Mouse (Mus musculus) cerebellum, postnatal 10 days (tissue): ENCODE results near the gene Olfr460.
A peak's percentile ranks its signal among the peaks of the same experiment; 100 is the strongest.

Experiments used
- DNase-seq, 2 experiments: peaks; one replicate each; pipeline ENCODE4 v3.0.0; 2021; ENCODE audit warnings: mixed read lengths in 2 of 2

Olfr460 gene

DNA sequence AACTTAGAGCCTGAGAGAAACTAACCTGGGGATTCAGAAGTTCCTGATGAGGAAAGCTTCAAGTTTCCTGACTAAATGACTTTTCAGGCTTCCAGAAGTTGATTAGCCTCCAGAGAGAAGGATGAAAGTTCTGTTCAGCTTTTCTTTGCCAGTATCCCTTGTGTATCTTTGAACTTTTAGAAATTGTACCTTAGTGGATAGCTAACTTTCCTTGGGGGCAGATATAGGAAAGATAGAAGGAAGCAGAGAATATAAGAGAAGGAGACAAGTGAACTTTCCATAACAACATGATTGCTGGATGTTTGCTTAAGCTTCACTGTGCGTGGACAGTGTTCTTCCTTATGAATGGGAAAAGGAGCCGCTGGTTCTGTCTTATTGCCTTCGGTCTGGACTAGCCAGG is at the start of gene Olfr460:
Gene Olfr460 (plus strand): TSS at position 301 of the 400 bp plus-strand sequence.
- no peak for DNase-seq

DNA sequence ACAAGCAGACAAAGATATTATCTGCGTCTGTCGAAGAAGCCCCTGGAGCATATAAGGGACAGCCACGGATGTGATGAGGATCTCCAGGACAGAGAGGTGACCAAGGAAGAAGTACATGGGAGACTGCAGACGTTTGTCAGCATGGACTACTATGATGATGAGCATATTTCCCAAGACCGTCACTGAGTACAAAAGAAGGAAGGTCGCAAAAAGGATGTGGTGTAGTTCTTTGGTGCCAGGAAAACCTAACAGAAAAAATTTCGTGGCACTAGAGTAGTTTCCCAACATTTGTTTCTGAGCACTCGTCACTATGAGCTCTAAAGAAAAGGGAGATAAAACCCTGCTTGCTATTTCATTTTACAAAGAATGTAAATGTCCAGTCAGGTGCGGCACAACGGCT is 24.6 kb upstream of the Olfr460 start:
- no peak for DNase-seq

DNA sequence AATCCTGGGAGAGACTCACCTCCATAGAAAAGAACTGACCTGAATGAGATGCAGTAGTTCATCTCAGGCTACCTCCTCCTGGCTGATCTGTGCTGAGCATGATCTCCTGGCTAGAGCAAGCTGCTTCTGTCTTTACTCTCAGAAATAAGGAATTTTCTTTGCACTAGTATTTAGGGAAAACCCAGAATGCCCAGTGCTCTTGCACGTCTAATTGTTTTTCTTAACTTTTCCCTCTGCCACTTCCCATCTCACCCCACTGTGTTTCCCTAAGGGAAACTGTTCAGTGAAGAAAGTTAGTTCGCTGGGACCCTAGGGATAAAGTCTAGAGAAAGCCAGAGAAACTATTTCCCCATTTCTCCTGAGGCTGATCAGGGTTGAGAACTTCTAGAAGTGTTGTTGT is 14.3 kb upstream of the Olfr460 start, which contains the start of gene Olfr461:
Gene Olfr461 (minus strand): TSS at position 101 of the 400 bp plus-strand sequence.
- DNase-seq, result no peak

DNA sequence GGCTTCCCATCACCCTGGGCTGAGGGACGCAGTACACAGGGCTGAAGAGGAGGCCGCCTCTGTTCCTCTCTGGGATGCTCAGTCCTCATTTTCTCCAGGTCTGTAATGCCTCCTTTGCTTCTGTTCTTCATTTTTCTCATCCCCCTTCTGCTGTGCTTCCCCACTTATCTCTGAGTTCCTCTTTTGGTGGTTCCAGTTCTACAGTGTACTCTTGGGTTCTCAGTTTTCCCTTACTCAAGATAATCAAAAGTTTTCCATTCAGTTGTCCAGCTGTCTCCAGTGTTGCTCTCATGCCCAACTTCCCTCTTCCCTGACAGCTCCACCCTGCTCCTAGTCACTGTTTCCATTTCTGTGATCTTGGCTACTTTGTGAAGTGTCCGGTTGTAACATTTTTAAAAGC is 4.3 kb downstream of the Olfr460 start:
- DNase-seq, result no peak

DNA sequence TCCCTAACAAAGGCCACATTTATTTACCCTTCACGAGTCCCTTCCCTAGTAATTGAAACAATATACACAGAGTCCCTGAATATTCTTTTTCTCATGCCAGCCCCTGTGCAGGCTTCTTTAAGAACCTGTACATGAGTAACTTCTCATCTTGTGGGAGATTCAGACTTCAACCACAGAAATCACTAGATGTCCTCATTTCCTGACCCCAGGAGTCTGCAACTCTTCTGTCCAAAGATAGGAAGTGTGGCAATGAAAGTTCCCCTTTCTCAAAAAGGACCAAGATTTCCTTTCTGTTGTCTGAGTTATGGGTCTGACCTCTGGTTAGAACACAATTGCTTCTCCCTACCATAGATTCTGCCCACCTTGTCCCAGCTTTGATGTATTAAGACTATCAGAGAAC is 7.0 kb downstream of the Olfr460 start:
- no peak for DNase-seq

DNA sequence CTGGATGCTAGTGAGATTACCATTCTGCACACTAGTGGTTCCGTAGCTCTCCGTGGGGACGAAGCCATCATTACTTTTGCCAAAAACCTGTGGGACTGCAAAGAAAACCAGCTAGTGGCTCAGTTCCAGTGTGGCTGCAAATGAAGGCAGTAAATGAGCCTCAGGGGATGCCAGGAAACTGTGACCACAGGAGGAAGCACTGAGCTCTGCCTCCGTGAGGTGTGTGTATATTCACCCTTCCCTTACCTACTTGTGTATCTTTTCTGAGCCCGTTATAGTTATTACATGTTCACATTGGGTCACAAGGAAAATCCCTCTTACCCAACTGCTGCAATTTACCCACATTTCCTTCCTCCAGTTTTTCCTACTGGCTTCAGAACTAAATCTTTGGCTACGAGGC is 15.0 kb downstream of the Olfr460 start:
- peak in 1 of 2 experiments; percentile 13 for DNase-seq

DNA sequence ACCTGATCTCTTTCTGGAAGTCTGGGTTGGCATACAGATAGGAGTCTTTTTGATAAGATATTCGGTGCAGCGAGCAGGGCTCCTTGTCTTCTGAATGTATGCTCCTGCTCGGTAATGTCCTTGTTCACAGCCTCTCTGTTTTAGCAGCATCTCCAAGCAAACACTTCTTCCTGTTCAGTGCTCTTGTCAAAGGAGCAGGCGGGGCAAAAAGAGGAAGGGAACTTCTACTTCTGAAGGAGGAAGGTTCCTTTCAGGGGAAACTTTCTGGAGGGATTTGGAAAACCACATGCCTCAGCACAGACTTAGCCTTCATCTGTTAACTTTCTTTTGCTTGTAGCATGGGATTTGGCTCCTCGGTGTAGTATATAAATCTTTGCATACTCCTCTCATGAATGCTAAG is 16.4 kb downstream of the Olfr460 start, which contains the start of gene Clec5a:
Gene Clec5a (minus strand): TSS at position 177 of the 400 bp plus-strand sequence.
- no peak for DNase-seq

DNA sequence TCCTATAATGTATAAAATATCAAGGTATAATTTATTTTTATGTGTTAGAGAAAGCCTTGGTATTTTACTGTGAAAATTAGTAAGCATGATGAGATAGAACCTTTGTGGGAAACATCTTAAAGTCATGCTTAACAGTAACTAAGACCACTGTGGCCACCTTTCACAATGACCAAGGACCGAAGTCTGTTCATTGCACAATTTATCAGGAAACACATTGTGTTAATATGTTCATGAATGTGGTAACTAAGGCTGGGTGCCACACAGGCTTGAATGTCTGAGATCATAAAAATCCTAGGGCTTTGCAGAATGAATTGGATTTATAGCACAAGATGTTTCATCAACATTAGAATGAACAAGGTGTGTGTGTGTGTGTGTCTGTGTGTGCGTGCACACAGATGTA is 19.1 kb downstream of the Olfr460 start:
- no peak for DNase-seq

DNA sequence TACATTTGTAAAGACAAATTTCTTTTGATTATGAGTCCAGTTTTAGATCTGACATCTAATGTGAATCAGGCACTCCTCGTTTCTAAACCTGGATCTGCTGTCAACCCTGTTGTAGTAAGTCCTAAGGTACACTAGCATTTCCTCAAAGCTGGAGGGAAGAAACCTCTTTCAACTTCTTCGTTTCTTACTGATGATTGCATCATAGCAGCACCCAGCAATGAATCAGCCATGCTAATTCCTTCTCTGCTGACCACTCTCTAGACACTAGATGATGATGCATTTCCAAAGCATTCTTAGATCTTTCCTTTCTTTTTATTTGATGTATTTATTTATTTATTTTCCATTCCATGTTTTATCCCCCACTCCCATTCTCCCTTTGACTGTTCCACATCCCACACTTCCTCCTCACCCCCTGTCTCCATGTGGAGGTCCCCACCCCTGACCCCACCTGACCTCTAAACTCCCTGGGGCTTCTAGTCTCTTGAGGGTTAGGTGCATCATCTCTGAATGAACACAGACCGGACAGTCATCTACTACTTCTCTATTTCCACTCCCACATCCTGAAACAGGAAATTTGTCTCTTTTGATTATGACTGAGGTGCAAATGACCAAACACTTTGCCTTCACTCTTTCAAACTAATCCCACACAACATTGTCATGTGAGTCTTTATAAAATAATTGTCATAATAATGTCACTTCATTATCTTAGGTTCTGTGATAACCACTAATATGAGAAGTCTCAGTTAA is 25.7 kb downstream of the Olfr460 start:
- DNase-seq, result no peak

DNA sequence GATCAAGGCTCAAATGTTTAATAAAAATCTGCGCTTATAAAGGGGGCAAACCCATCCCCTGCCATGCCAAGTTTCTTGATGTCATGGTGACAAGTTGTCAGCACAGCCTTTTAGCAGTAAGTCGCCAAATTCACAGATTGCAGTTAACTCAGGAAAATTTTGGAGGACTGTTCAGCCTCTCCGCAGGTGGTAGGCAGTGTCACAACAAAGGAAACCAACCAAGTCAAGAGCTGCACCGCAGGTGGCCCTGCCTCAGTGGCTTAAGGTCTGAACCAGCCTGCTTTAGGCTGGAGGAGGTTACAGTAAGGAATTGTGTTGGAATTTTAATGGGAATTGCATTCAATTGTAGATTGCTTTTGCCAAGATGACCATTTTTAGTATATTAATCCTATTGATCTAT is 29.3 kb downstream of the Olfr460 start:
- DNase-seq, result peak; percentile 10 to 19

DNA sequence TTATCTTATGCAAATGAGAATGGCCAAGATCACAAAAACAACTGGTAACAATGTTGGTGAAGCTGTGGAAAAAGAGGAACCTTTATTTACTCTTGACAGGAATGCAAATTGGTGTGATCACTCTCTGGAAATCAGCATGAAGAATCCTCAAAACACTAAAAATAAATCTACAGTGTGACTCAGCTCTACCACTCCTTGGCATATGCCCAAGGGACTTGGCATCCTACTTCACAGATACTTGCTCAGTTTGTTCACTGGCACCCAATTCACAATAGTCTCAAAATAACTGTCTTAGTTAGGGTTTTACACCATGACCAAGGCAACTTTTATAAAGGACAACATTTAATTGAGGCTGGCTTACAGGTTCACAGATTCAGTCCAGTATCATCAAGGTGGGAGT is 38.1 kb downstream of the Olfr460 start:
- DNase-seq, result peak; percentile 73

DNA sequence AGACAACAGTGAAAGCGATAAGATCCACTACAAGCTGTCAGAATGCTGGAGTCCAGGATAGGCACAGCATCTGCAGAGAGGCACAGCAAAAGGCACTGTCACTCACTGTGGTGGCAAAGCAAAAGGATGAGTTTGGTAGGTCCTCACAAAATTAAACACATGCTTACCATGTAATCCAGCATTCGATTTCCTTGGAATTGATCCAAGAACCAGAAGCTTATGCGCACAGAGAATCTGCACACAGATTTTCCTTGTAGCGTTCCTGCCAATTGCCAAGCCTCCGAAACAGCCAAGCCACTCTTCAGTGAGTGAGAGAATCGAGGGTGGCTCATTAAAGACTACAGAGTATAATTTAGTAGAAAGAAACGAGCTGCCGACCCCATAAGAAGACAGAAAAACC is 41.0 kb downstream of the Olfr460 start:
- peak; percentile 49 to 62 for DNase-seq

DNA sequence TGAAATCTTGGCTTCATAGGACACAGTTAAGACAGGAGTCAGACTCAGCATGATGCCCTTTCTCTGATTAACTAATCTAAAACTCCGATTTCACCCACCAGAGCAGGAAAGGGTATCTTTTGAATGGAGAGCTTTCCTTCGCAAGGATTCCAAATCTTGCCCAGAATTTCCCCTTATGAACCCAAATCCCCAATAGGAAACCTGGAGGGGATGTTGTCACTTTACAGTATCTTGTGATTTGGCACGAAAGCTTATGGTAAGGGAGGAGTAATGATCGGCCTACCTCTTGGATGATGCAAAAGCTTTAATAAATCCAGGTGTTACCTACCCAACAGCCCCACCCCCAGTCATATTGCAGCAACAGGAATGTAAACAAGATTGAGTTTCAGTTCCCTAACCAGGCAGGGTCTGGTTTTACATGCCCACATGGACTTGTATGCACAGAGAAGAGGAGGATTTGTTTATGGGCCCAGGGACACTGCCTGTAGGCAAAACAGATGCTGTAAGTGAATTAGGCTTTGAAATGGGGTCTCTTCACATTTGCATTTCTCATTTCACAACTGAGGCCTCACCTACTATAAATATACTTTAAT is 44.1 kb downstream of the Olfr460 start, which contains the start of gene Tas2r138:
Gene Tas2r138 (minus strand): TSS at position 51 of the 593 bp plus-strand sequence.
- DNase-seq, result no peak

DNA sequence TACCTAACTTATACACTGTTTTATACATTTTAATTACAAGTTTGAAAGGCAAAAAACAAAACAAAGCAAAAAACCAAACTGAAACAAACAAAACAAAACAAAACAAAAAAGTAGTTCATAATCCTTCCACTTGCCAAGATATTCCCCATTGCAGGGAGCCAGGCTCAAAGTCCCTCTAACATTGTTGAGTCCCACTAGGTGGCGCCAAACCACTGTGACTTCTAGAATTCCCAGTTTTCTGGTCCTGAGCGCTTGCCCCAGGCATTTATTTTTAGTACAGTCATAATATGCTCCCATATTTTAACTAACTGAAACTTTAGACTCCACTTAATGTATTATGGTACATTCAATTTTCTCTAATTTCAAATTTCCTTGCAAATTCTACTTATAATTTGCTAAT is 48.7 kb downstream of the Olfr460 start:
- DNase-seq, result peak; percentile 85 to 88
